In genomic region chr4:120669585-120669984, GRCm38 (mm10) we compare ENCODE assay signal across 28 mouse cellular contexts. TPM values are rescaled to one million over a fixed set of nuclear protein-coding genes. Genes with fewer than 3 reads are reported as not detected.
DNase-seq lines count a peak whose midpoint lies in the region; ATAC-seq and TF ChIP-seq lines count a peak whose summit lies in the region.
"Had no signal": no experiment of that assay in that cellular context is flagged by ENCODE, and none has a peak within 500 bp of the region (broad histone marks: within the 10 kb centered on the region; RNA-seq: fewer than 3 reads in every experiment).

No protein-coding gene starts in this region.

- H3K9ac ChIP-seq in heart, embryonic 11.5 days (ENCODE audit: low read depth, low read length), result no peak overlapping the region
- H3K9ac ChIP-seq in liver, embryonic 15.5 days, result no peak overlapping the region
- no peak overlapping the region for H3K9ac ChIP-seq in midbrain, postnatal 0 days (replicated peaks; ENCODE audit: low read length, poor library complexity, severe bottlenecking)
- H3K9ac ChIP-seq: embryonic facial prominence, embryonic 13.5 days; limb, embryonic 15.5 days; lung, embryonic 15.5 days; midbrain, embryonic 12.5 days; stomach, embryonic 15.5 days had no signal

- H3K9me3 ChIP-seq in heart, embryonic 11.5 days (replicated peaks; ENCODE audit: control insufficient read depth, low read length), result no peaks in the 10 kb centered on the region
- no peaks in the 10 kb centered on the region for H3K9me3 ChIP-seq in liver, embryonic 15.5 days (replicated peaks)
- no peaks in the 10 kb centered on the region for H3K9me3 ChIP-seq in midbrain, postnatal 0 days (ENCODE audit: low read length)
- H3K9me3 ChIP-seq: embryonic facial prominence, embryonic 13.5 days; limb, embryonic 10.5 days; limb, embryonic 15.5 days; lung, embryonic 15.5 days; midbrain, embryonic 12.5 days; stomach, embryonic 15.5 days had no signal

- no peak for TF ChIP-seq CTCF in midbrain, postnatal 0 days (IDR thresholded peaks at IDR 0.05)

- WGBS in heart, embryonic 11.5 days (ENCODE audit: insufficient replicate concordance), result 52% methylated on average over 5 of the region's 5 CpGs
- 36% methylated on average over 5 of the region's 5 CpGs for WGBS in liver, embryonic 15.5 days (ENCODE audit: insufficient replicate concordance)
- 77% methylated on average over 5 of the region's 5 CpGs for WGBS in midbrain, postnatal 0 days

- no peak overlapping the region for H3K4me2 ChIP-seq in heart, embryonic 11.5 days
- H3K4me2 ChIP-seq in liver, embryonic 15.5 days, result peak overlapping the region; percentile 94; the same call in 1 of the 2 replicates
- no peak overlapping the region for H3K4me2 ChIP-seq in midbrain, postnatal 0 days (ENCODE audit: low read depth, low read length, poor library complexity, severe bottlenecking)
- H3K4me2 ChIP-seq: embryonic facial prominence, embryonic 13.5 days; limb, embryonic 15.5 days; lung, embryonic 15.5 days; midbrain, embryonic 12.5 days; stomach, embryonic 15.5 days had no signal

- no peaks in the 10 kb centered on the region for H3K27me3 ChIP-seq in heart, embryonic 11.5 days (ENCODE audit: control insufficient read depth, insufficient read depth, low read length)
- no peaks in the 10 kb centered on the region for H3K27me3 ChIP-seq in liver, embryonic 15.5 days
- H3K27me3 ChIP-seq in splenic B cell, adult 2 months (ENCODE audit: control insufficient read depth, insufficient read depth, low read length, poor library complexity, severe bottlenecking), result no peaks in the 10 kb centered on the region
- H3K27me3 ChIP-seq in midbrain, postnatal 0 days (ENCODE audit: insufficient read depth, low read length), result peaks cover 13% of the 10 kb centered on the region; the same call in 1 of the 2 replicates

- H3K4me1 ChIP-seq in heart, embryonic 11.5 days (ENCODE audit: control insufficient read depth, insufficient read depth, low read length), result peaks cover 19% of the 10 kb centered on the region
- peaks cover 88% of the 10 kb centered on the region for H3K4me1 ChIP-seq in liver, embryonic 15.5 days (replicated peaks)
- H3K4me1 ChIP-seq in midbrain, postnatal 0 days (ENCODE audit: insufficient read depth, low read length), result no peaks in the 10 kb centered on the region; the same call in 1 of the 2 replicates

- ATAC-seq in heart, embryonic 11.5 days (replicated peaks; ENCODE audit: insufficient number of reproducible peaks, low FRiP score, low TSS enrichment), result no peak
- ATAC-seq in liver, embryonic 15.5 days (ENCODE audit: insufficient read depth), result no peak
- no peak for ATAC-seq in midbrain, postnatal 0 days (ENCODE audit: low FRiP score)
- ATAC-seq: forebrain, embryonic 14.5 days; hindbrain, embryonic 16.5 days had no signal

- no peak for DNase-seq in heart, postnatal 4 days
- peak; percentile 44 for DNase-seq in liver
- peak; percentile 11 for DNase-seq in splenic B cell, adult 2 months (ENCODE audit: low read depth, low spot score)
- DNase-seq in midbrain, postnatal 0 days (ENCODE audit: low spot score), result no peak
- no peak for DNase-seq in kidney, adult 11 months
- DNase-seq: adrenal gland, postnatal 25 days; cerebellum, adult 11-12 months; cerebellum, adult 9-11 months; embryo, embryonic 11 days; gastrocnemius, postnatal 14 days; heart, postnatal 14 days; kidney, adult 8-10 months; kidney, postnatal 10 days; layer of hippocampus, postnatal 36 days; lung, postnatal 36 days; thymus, adult 18-20 months; thymus, postnatal 4 days had no signal

- H3K27ac ChIP-seq in heart, embryonic 11.5 days (ENCODE audit: low read depth, low read length), result peak overlapping the region; percentile 91; the same call in 1 of the 2 replicates
- peak overlapping the region; percentile 93 for H3K27ac ChIP-seq in liver, embryonic 15.5 days (replicated peaks)
- H3K27ac ChIP-seq in midbrain, postnatal 0 days (ENCODE audit: low read depth, low read length), result no peak overlapping the region
- H3K27ac ChIP-seq: embryonic facial prominence, embryonic 13.5 days; limb, embryonic 10.5 days; limb, embryonic 15.5 days; lung, embryonic 15.5 days; midbrain, embryonic 12.5 days; stomach, embryonic 15.5 days had no signal

- no peak overlapping the region for H3K4me3 ChIP-seq in heart, embryonic 11.5 days (ENCODE audit: low read depth, low read length)
- H3K4me3 ChIP-seq in liver, embryonic 15.5 days (replicated peaks), result no peak overlapping the region
- no peak overlapping the region for H3K4me3 ChIP-seq in midbrain, postnatal 0 days (ENCODE audit: low read depth, low read length)
- H3K4me3 ChIP-seq: embryonic facial prominence, embryonic 13.5 days; limb, embryonic 10.5 days; limb, embryonic 15.5 days; lung, embryonic 15.5 days; megakaryocyte, embryonic 14.5 days; midbrain, embryonic 12.5 days; stomach, embryonic 15.5 days had no signal

- H3K36me3 ChIP-seq in heart, embryonic 11.5 days (ENCODE audit: control insufficient read depth, insufficient read depth, low read length), result no peaks in the 10 kb centered on the region
- no peaks in the 10 kb centered on the region for H3K36me3 ChIP-seq in liver, embryonic 15.5 days (replicated peaks)
- no peaks in the 10 kb centered on the region for H3K36me3 ChIP-seq in splenic B cell, adult 2 months (ENCODE audit: control insufficient read depth, insufficient read depth, low read length, poor library complexity, severe bottlenecking)
- H3K36me3 ChIP-seq in midbrain, postnatal 0 days (ENCODE audit: insufficient read depth, low read length), result no peaks in the 10 kb centered on the region
- H3K36me3 ChIP-seq: embryonic facial prominence, embryonic 13.5 days; limb, embryonic 10.5 days; limb, embryonic 15.5 days; lung, embryonic 15.5 days; midbrain, embryonic 12.5 days; stomach, embryonic 15.5 days had no signal

RNA-seq across cellular contexts. Expression of gene Cited4, which starts 3.2 kb away (rescaled TPM):
- polyA plus RNA-seq in heart, embryonic 11.5 days (2014; fragmentation: Nextera tagmentation; extraction: Ambion mirVana), result 37.5 and 44.9 TPM in 2 replicates
- 10 to 100 TPM; 78.9 to 84.3 TPM for total RNA-seq in heart, postnatal 4 days (2021)
- polyA plus RNA-seq in liver, embryonic 15.5 days (2015; fragmentation: Nextera tagmentation; extraction: Ambion mirVana), result 78.5 and 82.8 TPM in 2 replicates
- total RNA-seq in midbrain, postnatal 0 days (2014; rRNA removed), result 5.2 and 9.7 TPM in 2 replicates
- 6.6 and 7.5 TPM in 2 replicates for polyA plus RNA-seq in midbrain, postnatal 0 days (2015; fragmentation: Nextera tagmentation; extraction: Ambion mirVana)

Comparison
In these comparisons a context has a peak if more than half of its experiments do, and no peak if none do; other contexts are left out.
1. DNase-seq: peak in liver (single experiment) and splenic B cell, adult 2 months (single experiment); none in heart, postnatal 4 days (single experiment), midbrain, postnatal 0 days (single experiment) and kidney, adult 11 months (single experiment).